Mouse (Mus musculus) cerebellum, adult 8-10 months (tissue): ENCODE measurements around the gene Zfp40.
"Not testable (repeated sequence)": the region's sequence is repeated elsewhere in the genome, so short reads cannot be mapped to it uniquely, and the experiment has no call there.

Source experiments
- DNase-seq: peaks from one replicate; pipeline ENCODE4 v3.0.0; 2022

The Zfp40 gene

DNA sequence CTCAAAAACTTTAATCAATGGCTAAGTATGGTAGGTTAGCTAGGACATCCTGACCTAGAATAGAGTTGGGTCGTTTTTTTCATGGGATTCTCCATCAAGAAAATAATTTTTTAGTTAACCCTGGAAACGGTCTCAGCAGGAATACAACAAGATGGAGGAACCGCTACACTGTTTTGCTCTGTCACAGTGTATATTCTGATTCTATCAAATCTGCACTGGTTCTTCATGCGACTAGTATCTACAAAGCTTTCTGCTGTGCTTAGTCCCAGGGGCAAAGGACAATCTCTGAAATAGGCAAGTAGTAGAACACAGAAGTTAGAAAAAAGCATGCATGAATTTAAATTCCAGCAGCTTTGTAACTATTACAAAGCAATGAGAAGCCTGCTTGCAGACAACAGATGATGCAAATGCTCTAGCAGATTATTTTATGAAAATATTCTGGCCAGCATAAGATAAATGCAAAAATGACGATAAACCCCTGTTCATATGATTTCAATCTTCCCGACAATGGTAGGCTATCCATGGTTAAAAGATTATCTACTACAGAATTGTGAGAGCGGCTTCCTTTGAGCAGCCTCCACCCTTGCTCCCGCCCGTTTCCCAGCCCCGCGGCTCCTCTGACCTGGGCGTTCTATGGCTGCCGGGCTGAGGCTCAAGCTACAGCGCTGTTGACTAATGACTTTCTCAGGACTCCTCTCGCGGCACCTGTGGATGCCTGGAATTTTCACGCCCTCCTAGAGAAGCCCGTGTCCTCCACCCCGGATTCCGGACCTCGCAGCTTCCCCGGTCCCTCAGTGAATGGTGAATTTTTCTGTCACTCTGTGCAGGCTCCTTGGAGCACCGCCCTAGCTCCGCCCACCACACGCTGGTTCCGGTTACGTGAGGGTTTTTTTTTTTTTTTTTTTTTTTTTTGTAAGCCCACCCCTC is at the start of gene Zfp40:
Gene Zfp40 (minus strand): TSS at position 800 of the 927 bp plus-strand sequence.
- peak; percentile 88 for DNase-seq

DNA sequence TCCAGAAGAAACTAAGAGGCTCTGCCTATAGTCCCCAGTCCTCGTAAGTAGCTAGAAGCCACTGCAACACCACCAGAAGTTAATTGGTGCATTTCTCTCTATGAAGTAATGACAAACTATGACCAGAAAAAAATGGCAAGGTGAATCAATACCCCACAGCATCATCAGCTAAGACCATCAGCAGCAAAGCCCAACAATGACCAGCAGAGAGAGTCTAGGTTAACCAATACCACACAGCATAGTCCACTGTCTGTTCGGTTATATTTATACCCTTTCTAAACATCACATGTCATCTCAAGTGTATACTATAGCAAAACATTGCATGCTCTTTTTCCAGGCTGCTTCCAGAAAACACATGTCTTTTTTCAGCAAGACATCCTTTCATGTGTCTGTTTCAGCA is 25.3 kb upstream of the Zfp40 start:
- DNase-seq = no peak

DNA sequence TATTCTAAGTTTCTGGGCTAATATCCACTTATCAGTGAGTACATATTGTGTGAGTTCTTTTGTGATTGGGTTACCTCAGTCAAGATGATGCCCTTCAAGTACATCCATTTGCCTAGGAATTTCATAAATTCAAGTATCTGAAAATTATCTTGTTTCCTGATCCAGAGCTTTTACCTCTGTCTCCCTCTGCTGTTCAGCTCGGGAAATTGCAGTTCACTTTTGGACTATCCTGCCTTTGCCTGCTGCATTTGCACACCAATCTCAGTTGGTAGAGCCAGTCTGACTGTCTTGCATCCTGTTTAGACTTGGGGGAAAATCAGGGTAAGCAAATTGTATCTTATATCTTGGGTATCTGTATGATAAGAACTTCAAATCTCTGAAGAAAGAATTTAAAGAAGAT is 6.8 kb upstream of the Zfp40 start:
- DNase-seq = not testable (repeated sequence)

DNA sequence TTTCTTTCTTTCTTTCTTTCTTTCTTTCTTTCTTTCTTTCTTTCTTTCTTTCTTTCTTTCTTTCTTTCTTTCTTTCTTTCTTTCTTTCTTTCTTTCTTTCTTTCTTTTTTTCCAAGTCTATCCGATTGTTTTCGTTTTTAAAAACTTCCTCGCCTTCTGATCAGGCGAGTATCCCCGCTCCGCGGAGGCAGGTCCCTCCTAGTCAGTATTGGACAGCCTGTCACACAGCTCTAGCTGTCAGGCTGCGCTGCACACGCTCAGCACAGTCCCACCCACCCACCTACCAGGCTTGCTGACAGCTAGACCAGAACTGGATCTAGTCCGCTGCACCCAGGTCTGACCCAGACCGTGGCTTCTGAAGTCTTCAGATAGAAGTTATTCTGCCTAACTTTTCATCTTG is 389 bp upstream of the Zfp40 start:
- DNase-seq = peak; percentile 30

DNA sequence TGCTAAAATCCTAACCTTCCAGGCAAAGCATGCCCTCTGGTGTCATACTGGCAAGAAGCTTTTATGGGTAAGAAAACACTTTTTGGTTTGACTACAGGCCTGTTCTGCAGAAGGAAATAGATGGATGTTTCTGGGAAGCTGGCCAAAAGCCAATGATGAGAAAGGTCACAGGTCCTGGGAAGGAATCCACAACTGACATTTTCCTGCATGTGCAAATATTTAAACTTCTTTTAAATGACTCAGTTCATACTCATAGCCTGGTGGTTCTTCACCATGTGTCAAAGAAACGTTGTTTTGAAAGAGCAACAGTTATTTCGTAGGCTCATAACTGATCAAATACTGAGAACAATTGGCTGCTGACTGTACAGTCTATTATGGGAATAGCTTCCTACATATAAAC is 5.4 kb downstream of the Zfp40 start:
- no peak for DNase-seq
